7 mouse cellular contexts compared by ENCODE assay signal in the genomic region with DNA sequence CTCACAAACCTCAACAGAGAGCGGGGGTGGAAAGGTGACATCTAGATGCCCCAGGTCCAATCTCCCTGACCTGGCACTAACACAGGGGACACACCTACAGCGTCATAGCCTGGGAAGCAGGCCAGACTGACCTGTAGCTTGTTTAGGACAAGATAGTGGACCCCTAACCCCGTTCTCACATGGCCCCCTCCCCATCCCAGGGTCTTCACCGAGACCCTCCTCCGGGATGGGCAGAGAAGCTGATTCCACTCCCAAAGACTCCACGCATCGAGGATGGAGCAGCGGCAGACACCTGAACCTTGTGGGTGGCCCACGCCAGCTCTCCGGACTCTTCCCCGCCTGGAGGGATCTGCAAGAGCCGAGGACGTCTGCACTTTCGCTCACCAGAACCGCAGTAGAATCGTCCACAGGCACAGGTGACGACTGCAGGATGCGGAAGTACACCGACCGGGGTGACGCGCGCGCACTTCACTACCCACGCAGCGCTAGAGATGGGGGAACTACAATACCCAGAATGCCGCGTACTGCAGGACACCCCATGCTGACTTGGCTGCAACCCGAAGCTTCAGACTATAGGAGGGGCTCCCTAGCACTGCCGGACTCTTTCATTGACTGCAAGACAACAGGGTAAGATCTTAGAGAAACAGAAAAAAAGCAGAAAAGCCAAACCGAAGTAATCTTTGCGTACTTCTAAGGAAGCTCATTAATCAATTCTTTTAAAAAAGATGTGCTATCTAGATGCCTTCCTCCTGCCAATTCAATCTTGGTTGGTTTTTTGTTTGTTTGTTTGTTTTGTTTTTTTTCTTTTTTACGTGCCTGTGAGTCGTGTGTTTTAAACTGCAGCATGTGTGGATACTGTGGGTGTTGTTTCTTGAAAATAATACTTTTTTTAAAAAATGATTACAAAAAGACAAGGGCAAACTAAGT. TPM values are rescaled to one million over a fixed set of nuclear protein-coding genes. Genes with fewer than 3 reads are reported as not detected.
DNase-seq lines count a peak whose midpoint lies in the region; ATAC-seq lines count a peak whose summit lies in the region.

Zfp169 (minus strand) TSS at position 449 of the 927 bp plus-strand sequence.
A830005F24Rik (plus strand) TSS at position 568 of the 927 bp plus-strand sequence.

- WGBS in embryonic facial prominence, embryonic 10.5 days, result 3% methylated on average over 34 of the region's 34 CpGs
- 3% methylated on average over 34 of the region's 34 CpGs for WGBS in limb, embryonic 11.5 days
- WGBS in midbrain, embryonic 14.5 days, result 2% methylated on average over 34 of the region's 34 CpGs

- peak; percentile 98 for ATAC-seq in limb, embryonic 11.5 days (ENCODE audit: insufficient number of reproducible peaks, low FRiP score, low TSS enrichment, low read depth)
- peak; percentile 99 for ATAC-seq in midbrain, embryonic 14.5 days (ENCODE audit: low FRiP score, low TSS enrichment)

- H3K9me3 ChIP-seq in embryonic facial prominence, embryonic 10.5 days, result no peaks in the 10 kb centered on the region
- H3K9me3 ChIP-seq in limb, embryonic 11.5 days (ENCODE audit: control insufficient read depth, low read length), result no peaks in the 10 kb centered on the region
- no peaks in the 10 kb centered on the region for H3K9me3 ChIP-seq in midbrain, embryonic 14.5 days (ENCODE audit: control insufficient read depth, low read length)

- H3K4me2 ChIP-seq in limb, embryonic 11.5 days (ENCODE audit: low read depth, severe bottlenecking), result peak within 1 kb of the TSS; percentile 86
- peak within 1 kb of the TSS; percentile 71 for H3K4me2 ChIP-seq in midbrain, embryonic 14.5 days (ENCODE audit: low read length)

- H3K27ac ChIP-seq in embryonic facial prominence, embryonic 10.5 days (replicated peaks), result peak within 1 kb of the TSS; percentile 85
- H3K27ac ChIP-seq in limb, embryonic 11.5 days (replicated peaks; ENCODE audit: low read depth, low read length), result no peak within 1 kb of the TSS
- H3K27ac ChIP-seq in midbrain, embryonic 14.5 days (replicated peaks; ENCODE audit: low read depth, low read length), result no peak within 1 kb of the TSS; the same call in 1 of the 2 replicates

- peak; percentile 89 for DNase-seq in adrenal gland, postnatal 14 days
- DNase-seq in embryonic facial prominence, embryonic 10.5 days (ENCODE audit: low spot score), result peak; percentile 89
- DNase-seq in heart, adult 11 months, result peak; percentile 99
- peak; percentile 82 for DNase-seq in kidney, adult 18-20 months
- DNase-seq in limb, embryonic 11.5 days (ENCODE audit: low spot score), result peak; percentile 86
- peak; percentile 95 for DNase-seq in midbrain, embryonic 14.5 days
- peak; percentile 79 to 80 for DNase-seq in spleen, adult 18-20 months

- peaks cover 15% of the 10 kb centered on the region for H3K4me1 ChIP-seq in embryonic facial prominence, embryonic 10.5 days
- no peaks in the 10 kb centered on the region for H3K4me1 ChIP-seq in limb, embryonic 11.5 days (ENCODE audit: control insufficient read depth, insufficient read depth, low read length)
- peaks cover 7% of the 10 kb centered on the region; the same call in 1 of the 2 replicates for H3K4me1 ChIP-seq in midbrain, embryonic 14.5 days (ENCODE audit: control insufficient read depth, insufficient read depth, low read length)

- H3K4me3 ChIP-seq in embryonic facial prominence, embryonic 10.5 days, result peak within 1 kb of the TSS; percentile 88
- H3K4me3 ChIP-seq in limb, embryonic 11.5 days (ENCODE audit: low read depth, low read length), result peak within 1 kb of the TSS; percentile 90
- H3K4me3 ChIP-seq in midbrain, embryonic 14.5 days (replicated peaks; ENCODE audit: low read depth, low read length), result peak within 1 kb of the TSS; percentile 67

- H3K27me3 ChIP-seq in embryonic facial prominence, embryonic 10.5 days (replicated peaks; ENCODE audit: low read depth, poor library complexity, severe bottlenecking), result no peaks in the 10 kb centered on the region
- no peaks in the 10 kb centered on the region for H3K27me3 ChIP-seq in limb, embryonic 11.5 days (ENCODE audit: control insufficient read depth, insufficient read depth, low read length)
- H3K27me3 ChIP-seq in midbrain, embryonic 14.5 days (ENCODE audit: control insufficient read depth, insufficient read depth, low read length), result no peaks in the 10 kb centered on the region

- H3K36me3 ChIP-seq in embryonic facial prominence, embryonic 10.5 days (replicated peaks), result no peaks in the 10 kb centered on the region
- no peaks in the 10 kb centered on the region for H3K36me3 ChIP-seq in limb, embryonic 11.5 days (ENCODE audit: control insufficient read depth, insufficient read depth, low read length)
- H3K36me3 ChIP-seq in midbrain, embryonic 14.5 days (ENCODE audit: control insufficient read depth, insufficient read depth, low read length), result no peaks in the 10 kb centered on the region

- H3K9ac ChIP-seq in limb, embryonic 11.5 days (ENCODE audit: low read length), result peak within 1 kb of the TSS; percentile 63
- H3K9ac ChIP-seq in midbrain, embryonic 14.5 days (replicated peaks; ENCODE audit: low read length), result peak within 1 kb of the TSS; percentile 74

RNA-seq across cellular contexts. Expression of gene Zfp169, which starts in this region (rescaled TPM):
- 6.7 and 9.1 TPM in 2 replicates for total RNA-seq in adrenal gland, postnatal 14 days (2021)
- polyA plus RNA-seq in embryonic facial prominence, embryonic 10.5 days (2016; fragmentation: Nextera tagmentation; extraction: Ambion mirVana), result 4.6 and 4.9 TPM in 2 replicates
- 8.4 and 8.5 TPM in 2 replicates for polyA plus RNA-seq in limb, embryonic 11.5 days (2014; fragmentation: Nextera tagmentation; extraction: Ambion mirVana)
- polyA plus RNA-seq in midbrain, embryonic 14.5 days (2014; fragmentation: Nextera tagmentation; extraction: Ambion mirVana), result 6.8 and 7.4 TPM in 2 replicates

RNA-seq across cellular contexts. Expression of gene A830005F24Rik, which starts in this region (rescaled TPM):
- total RNA-seq in adrenal gland, postnatal 14 days (2021), result not detected in 2 replicates
- 2.7 TPM in 2 replicates for polyA plus RNA-seq in embryonic facial prominence, embryonic 10.5 days (2016; fragmentation: Nextera tagmentation; extraction: Ambion mirVana)
- 3.5 and 3.9 TPM in 2 replicates for polyA plus RNA-seq in limb, embryonic 11.5 days (2014; fragmentation: Nextera tagmentation; extraction: Ambion mirVana)
- 2.6 and 3.1 TPM in 2 replicates for polyA plus RNA-seq in midbrain, embryonic 14.5 days (2014; fragmentation: Nextera tagmentation; extraction: Ambion mirVana)
